8 mouse cellular contexts compared by ENCODE assay signal in the genomic region with DNA sequence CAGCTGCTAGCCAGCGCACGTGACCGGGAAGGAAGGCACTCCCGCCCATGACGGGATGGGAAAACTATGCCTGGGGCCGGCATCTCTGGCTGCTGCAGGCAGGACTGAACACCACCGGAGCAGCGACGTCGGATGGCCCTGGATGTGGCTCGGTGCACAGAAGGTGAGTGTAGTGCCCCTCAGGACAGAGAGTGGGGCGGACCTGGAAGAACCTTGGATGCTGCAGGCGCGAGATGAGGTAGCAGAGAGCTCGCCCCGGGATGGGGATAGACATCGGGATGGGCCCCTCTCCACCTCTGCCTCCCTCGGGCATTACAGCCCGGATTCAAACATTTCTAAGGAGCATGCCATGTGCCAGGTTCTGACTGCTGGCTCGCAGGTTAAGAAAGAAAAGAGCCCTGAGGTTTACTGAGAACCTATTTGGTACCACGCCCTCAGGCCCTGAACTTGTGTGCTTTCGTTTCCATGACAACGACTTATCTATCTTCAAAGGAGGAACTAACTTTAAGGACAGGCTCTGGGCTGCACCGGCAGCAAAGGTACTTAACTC. TPM values are rescaled to one million over a fixed set of nuclear protein-coding genes. Genes with fewer than 3 reads are reported as not detected.
DNase-seq lines count a peak whose midpoint lies in the region; ATAC-seq and TF ChIP-seq lines count a peak whose summit lies in the region.

Gene C1qtnf2, plus strand, starts transcription at position 52 of the 550 bp plus-strand sequence.

- 0 out of 2 replicates have a peak within 1 kb of the TSS, but pooled peaks have one; percentile 1 for H3K9ac ChIP-seq in hindbrain, embryonic 11.5 days (ENCODE audit: low read depth, low read length)
- no peak within 1 kb of the TSS for H3K9ac ChIP-seq in liver, embryonic 15.5 days
- peak within 1 kb of the TSS; percentile 49 for H3K9ac ChIP-seq in neural tube, embryonic 11.5 days (ENCODE audit: low read length)

- H3K27ac ChIP-seq in cerebellum, adult 2 months (ENCODE audit: insufficient read depth, low read length), result no peak within 1 kb of the TSS
- H3K27ac ChIP-seq in hindbrain, embryonic 11.5 days (ENCODE audit: low read depth, low read length), result no peak within 1 kb of the TSS
- no peak within 1 kb of the TSS for H3K27ac ChIP-seq in liver, embryonic 15.5 days (replicated peaks)
- H3K27ac ChIP-seq in neural tube, embryonic 11.5 days (ENCODE audit: low read depth, low read length), result no peak within 1 kb of the TSS

- no peaks in the 10 kb centered on the region for H3K36me3 ChIP-seq in hindbrain, embryonic 11.5 days (ENCODE audit: control insufficient read depth, insufficient read depth, low read length)
- H3K36me3 ChIP-seq in liver, embryonic 15.5 days (replicated peaks), result no peaks in the 10 kb centered on the region
- H3K36me3 ChIP-seq in neural tube, embryonic 11.5 days (ENCODE audit: control insufficient read depth, insufficient read depth, low read length), result no peaks in the 10 kb centered on the region

- H3K4me1 ChIP-seq in cerebellum, adult 2 months (ENCODE audit: control insufficient read depth, insufficient read depth, low read length), result no peaks in the 10 kb centered on the region
- no peaks in the 10 kb centered on the region; the same call in 1 of the 2 replicates for H3K4me1 ChIP-seq in hindbrain, embryonic 11.5 days (replicated peaks; ENCODE audit: control insufficient read depth, insufficient read depth, low read length)
- peaks cover 4% of the 10 kb centered on the region; the same call in 1 of the 2 replicates for H3K4me1 ChIP-seq in liver, embryonic 15.5 days (replicated peaks)
- peaks cover 4% of the 10 kb centered on the region for H3K4me1 ChIP-seq in neural tube, embryonic 11.5 days (ENCODE audit: control insufficient read depth, insufficient read depth, low read length)

- peak within 1 kb of the TSS; percentile 37 for H3K4me2 ChIP-seq in hindbrain, embryonic 11.5 days (replicated peaks; ENCODE audit: low read depth, low read length)
- H3K4me2 ChIP-seq in liver, embryonic 15.5 days, result peak within 1 kb of the TSS; percentile 17; the same call in 1 of the 2 replicates
- H3K4me2 ChIP-seq in neural tube, embryonic 11.5 days (ENCODE audit: low read depth), result peak within 1 kb of the TSS; percentile 51

- H3K27me3 ChIP-seq in cerebellum, adult 2 months (ENCODE audit: control insufficient read depth, insufficient read depth, low read length), result no peaks in the 10 kb centered on the region; the same call in 1 of the 2 replicates
- no peaks in the 10 kb centered on the region for H3K27me3 ChIP-seq in hindbrain, embryonic 11.5 days (ENCODE audit: control insufficient read depth, insufficient read depth, low read length)
- peaks cover 5% of the 10 kb centered on the region; the same call in 1 of the 2 replicates for H3K27me3 ChIP-seq in liver, embryonic 15.5 days
- no peaks in the 10 kb centered on the region for H3K27me3 ChIP-seq in neural tube, embryonic 11.5 days (ENCODE audit: control insufficient read depth, insufficient read depth, low read length)

- ATAC-seq in hindbrain, embryonic 11.5 days (ENCODE audit: low FRiP score), result peak; percentile 73
- no peak for ATAC-seq in liver, embryonic 15.5 days (ENCODE audit: insufficient read depth)
- ATAC-seq in neural tube, embryonic 11.5 days (ENCODE audit: insufficient read depth, low FRiP score, low TSS enrichment), result peak; percentile 53; the same call in 1 of the 2 replicates

- no peak for DNase-seq in cerebellum, adult 2 months
- DNase-seq in cerebellum, adult 11-12 months, result no peak
- peak; percentile 73 for DNase-seq in adrenal gland, postnatal 14 days
- peak; percentile 46 for DNase-seq in gastrocnemius, adult 18-20 months (ENCODE audit: low spot score)
- DNase-seq in hindbrain, embryonic 11.5 days (ENCODE audit: low spot score), result peak; percentile 48
- peak; percentile 65 for DNase-seq in neural tube, embryonic 11.5 days (ENCODE audit: low spot score)
- DNase-seq in frontal cortex, postnatal 36 days (ENCODE audit: low spot score in 2 of 2), result no peak

- no peak for TF ChIP-seq POLR2A in cerebellum, adult 2 months (IDR thresholded peaks at IDR 0.05; ENCODE audit: borderline replicate concordance, insufficient read depth, low read length)

- H3K9me3 ChIP-seq in hindbrain, embryonic 11.5 days (ENCODE audit: control insufficient read depth, low read length), result no peaks in the 10 kb centered on the region
- H3K9me3 ChIP-seq in liver, embryonic 15.5 days (replicated peaks), result no peaks in the 10 kb centered on the region
- no peaks in the 10 kb centered on the region for H3K9me3 ChIP-seq in neural tube, embryonic 11.5 days (ENCODE audit: control insufficient read depth, low read length)

- no peak for TF ChIP-seq CTCF in cerebellum, adult 2 months (IDR thresholded peaks at IDR 0.05; ENCODE audit: borderline replicate concordance, insufficient read depth, low read depth, low read length)

- 7% methylated on average over 24 of the region's 24 CpGs for WGBS in cerebellum, adult 2 months
- 7% methylated on average over 24 of the region's 24 CpGs for WGBS in hindbrain, embryonic 11.5 days
- 6% methylated on average over 24 of the region's 24 CpGs for WGBS in liver, embryonic 15.5 days (ENCODE audit: insufficient replicate concordance)
- 7% methylated on average over 24 of the region's 24 CpGs for WGBS in neural tube, embryonic 11.5 days

- H3K4me3 ChIP-seq in cerebellum, adult 2 months (replicated peaks; ENCODE audit: insufficient read depth, low read depth, low read length), result peak within 1 kb of the TSS; percentile 45
- peak within 1 kb of the TSS; percentile 19; the same call in 1 of the 2 replicates for H3K4me3 ChIP-seq in hindbrain, embryonic 11.5 days (ENCODE audit: low read depth, low read length)
- no peak within 1 kb of the TSS for H3K4me3 ChIP-seq in liver, embryonic 15.5 days (replicated peaks)
- peak within 1 kb of the TSS; percentile 25 for H3K4me3 ChIP-seq in neural tube, embryonic 11.5 days (ENCODE audit: low read depth, low read length)

RNA-seq across cellular contexts. Expression of gene C1qtnf2, which starts in this region (rescaled TPM):
- 1.8 and 1.9 TPM in 2 replicates for polyA plus RNA-seq in cerebellum, adult 2 months (2012; rRNA removed)
- 7.8 and 9.3 TPM in 2 replicates for total RNA-seq in adrenal gland, postnatal 14 days (2021)
- 1 to 10 TPM; 1.8 to 3.0 TPM for total RNA-seq in gastrocnemius, adult 18-20 months (2021)
- polyA plus RNA-seq in hindbrain, embryonic 11.5 days (2014; fragmentation: Nextera tagmentation; extraction: Ambion mirVana), result 3.2 and 3.3 TPM in 2 replicates
- 0.75 and 0.78 TPM in 2 replicates for polyA plus RNA-seq in liver, embryonic 15.5 days (2015; fragmentation: Nextera tagmentation; extraction: Ambion mirVana)
- 1.5 and 1.9 TPM in 2 replicates for polyA plus RNA-seq in neural tube, embryonic 11.5 days (2014; fragmentation: Nextera tagmentation; extraction: Ambion mirVana)

Comparison
In these comparisons a context has a peak if more than half of its experiments do, and no peak if none do; other contexts are left out.
1. DNase-seq: peak in adrenal gland, postnatal 14 days (single experiment), gastrocnemius, adult 18-20 months (single experiment), hindbrain, embryonic 11.5 days (single experiment) and neural tube, embryonic 11.5 days (single experiment); none in cerebellum, adult 2 months (0 of 2), cerebellum, adult 11-12 months (single experiment) and frontal cortex, postnatal 36 days (0 of 2).
2. Peak in every context shown above with its lines, with median percentiles within 50 percentile points of each other: H3K4me2 ChIP-seq.